Mouse (Mus musculus): Measurements from ENCODE around the gene Mapkapk3. TPM values are rescaled to one million over a fixed set of nuclear protein-coding genes. Genes with fewer than 3 reads are reported as not detected.
"Not testable (repeated sequence)": the region's sequence is repeated elsewhere in the genome, so short reads cannot be mapped to it uniquely, and the experiment has no call there.

The Mapkapk3 gene
- polyA plus RNA-seq, 1 experiment, result 28.2 TPM

GRCm38 (mm10) chr9:107308346-107309000 is 18.8 kb upstream of the Mapkapk3 start:
- DNase-seq (ENCODE audit: low read depth, low spot score), result no peak
- 73% methylated on average over 9 of the region's 9 CpGs for WGBS

- WGBS, result 6% methylated on average over 12 of the region's 12 CpGs
- no peak for DNase-seq (ENCODE audit: low read depth, low spot score)
These were observed 18.2 kb upstream of the Mapkapk3 start for GRCm38 (mm10) chr9:107307886-107308285.

GRCm38 (mm10) chr9:107307099-107307872 is 17.6 kb upstream of the Mapkapk3 start:
- DNase-seq (ENCODE audit: low read depth, low spot score), result no peak

GRCm38 (mm10) chr9:107306673-107307072 is 17.0 kb upstream of the Mapkapk3 start:
- WGBS, result 100% methylated on average over 1 of the region's 1 CpGs
- not testable (repeated sequence) for DNase-seq (ENCODE audit: low read depth, low spot score)

More at GRCm38 (mm10) chr9:107307099-107307872, 17.6 kb upstream of the Mapkapk3 start:
- 37% methylated on average over 11 of the region's 11 CpGs for WGBS

GRCm38 (mm10) chr9:107305601-107306542 is 16.2 kb upstream of the Mapkapk3 start:
- DNase-seq (ENCODE audit: low read depth, low spot score), result no peak
- 19% methylated on average over 13 of the region's 13 CpGs for WGBS

GRCm38 (mm10) chr9:107305012-107305411 is 15.3 kb upstream of the Mapkapk3 start:
- WGBS, result 87% methylated on average over 4 of the region's 4 CpGs
- DNase-seq (ENCODE audit: low read depth, low spot score), result no peak

- 55% methylated on average over 3 of the region's 3 CpGs for whole genome bisulfite sequencing
- DNase-seq (ENCODE audit: low read depth, low spot score), result no peak
These were observed 14.7 kb upstream of the Mapkapk3 start for GRCm38 (mm10) chr9:107304383-107304782.

GRCm38 (mm10) chr9:107303900-107304299 is 14.2 kb upstream of the Mapkapk3 start:
- WGBS, result 88% methylated on average over 5 of the region's 5 CpGs
- DNase-seq (ENCODE audit: low read depth, low spot score), result no peak

GRCm38 (mm10) chr9:107303121-107303820 is 13.6 kb upstream of the Mapkapk3 start:
- WGBS, result 81% methylated on average over 9 of the region's 9 CpGs
- DNase-seq (ENCODE audit: low read depth, low spot score), result no peak

- DNase-seq (ENCODE audit: low read depth, low spot score), result no peak
- 59% methylated on average over 7 of the region's 7 CpGs for WGBS
These were observed 12.9 kb upstream of the Mapkapk3 start for GRCm38 (mm10) chr9:107302592-107302991.

GRCm38 (mm10) chr9:107301554-107302331 is 12.1 kb upstream of the Mapkapk3 start:
- 86% methylated on average over 17 of the region's 17 CpGs for WGBS

GRCm38 (mm10) chr9:107300224-107300973 is 10.7 kb upstream of the Mapkapk3 start:
- 90% methylated on average over 30 of the region's 30 CpGs for WGBS
- no peak for DNase-seq (ENCODE audit: low read depth, low spot score)

More at GRCm38 (mm10) chr9:107301554-107302331, 12.1 kb upstream of the Mapkapk3 start:
- DNase-seq (ENCODE audit: low read depth, low spot score), result no peak

- 90% methylated on average over 7 of the region's 7 CpGs for WGBS
- no peak for DNase-seq (ENCODE audit: low read depth, low spot score)
These were observed 10.1 kb upstream of the Mapkapk3 start for GRCm38 (mm10) chr9:107299783-107300182.

- WGBS, result 42% methylated on average over 6 of the region's 6 CpGs
- no peak for DNase-seq (ENCODE audit: low read depth, low spot score)
These were observed 9.2 kb upstream of the Mapkapk3 start for GRCm38 (mm10) chr9:107298876-107299275.

GRCm38 (mm10) chr9:107298059-107298780 is 8.5 kb upstream of the Mapkapk3 start:
- DNase-seq (ENCODE audit: low read depth, low spot score), result no peak
- WGBS, result 21% methylated on average over 8 of the region's 8 CpGs

- 30% methylated on average over 4 of the region's 4 CpGs for WGBS
- DNase-seq (ENCODE audit: low read depth, low spot score), result no peak
These were observed 8.0 kb upstream of the Mapkapk3 start for GRCm38 (mm10) chr9:107297658-107298057.

GRCm38 (mm10) chr9:107297059-107297458 is 7.4 kb upstream of the Mapkapk3 start:
- DNase-seq (ENCODE audit: low read depth, low spot score), result no peak
- under 1% methylated on average over 16 of the region's 16 CpGs for WGBS
